In the genomic region with DNA sequence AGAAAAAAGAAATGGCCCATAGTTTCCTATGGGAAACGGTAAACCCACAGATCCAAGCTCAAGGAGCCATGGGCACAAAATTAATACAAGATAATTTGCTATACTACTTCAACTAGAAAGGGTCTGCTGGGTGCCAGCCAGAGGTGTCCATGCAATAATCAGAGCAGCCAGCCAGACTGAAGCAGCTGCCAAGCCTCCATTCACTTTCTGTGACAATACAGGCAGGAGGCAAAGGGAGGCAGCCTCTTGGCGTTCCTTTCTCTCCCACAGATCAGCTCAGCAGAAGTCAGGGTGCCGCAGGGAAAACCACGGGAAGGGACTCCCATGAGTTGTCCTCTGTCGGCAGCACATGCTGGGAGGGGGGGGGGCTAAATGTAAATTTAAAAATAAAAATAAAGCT, we compare ENCODE assay signal across 9 mouse cellular contexts. TPM values are rescaled to one million over a fixed set of nuclear protein-coding genes. Genes with fewer than 3 reads are reported as not detected.
A peak's percentile ranks its signal among the peaks of the same experiment; 100 is the strongest.
DNase-seq lines count a peak whose midpoint lies in the region; ATAC-seq and TF ChIP-seq lines count a peak whose summit lies in the region.
"Had no signal": no experiment of that assay in that cellular context is flagged by ENCODE, and none has a peak within 500 bp of the region (broad histone marks: within the 10 kb centered on the region; RNA-seq: fewer than 3 reads in every experiment).

No protein-coding gene starts in this region.

- no peaks in the 10 kb centered on the region for H3K36me3 ChIP-seq in heart, embryonic 15.5 days
- H3K36me3 ChIP-seq in heart, embryonic 12.5 days = no peaks in the 10 kb centered on the region
- H3K36me3 ChIP-seq in forebrain, embryonic 14.5 days (ENCODE audit: control insufficient read depth, insufficient read depth, low read length) = no peaks in the 10 kb centered on the region

- DNase-seq in lung, adult 2 months = peak; percentile 18
- no peak for DNase-seq in lung, postnatal 25 days (ENCODE audit: low spot score)
- peak; percentile 85 for DNase-seq in forebrain, embryonic 14.5 days (ENCODE audit: low spot score)
- peak; percentile 64 for DNase-seq in lung, postnatal 36 days
- no peak for DNase-seq in gastrocnemius, adult 18-20 months (ENCODE audit: low spot score)
- no peak for DNase-seq in natural killer cell, adult 2 months (ENCODE audit: low spot score in 2 of 2)
- DNase-seq: cerebellum, adult 9-10 months had no signal

- ATAC-seq in heart, embryonic 15.5 days (replicated peaks; ENCODE audit: insufficient number of reproducible peaks, insufficient read depth, low FRiP score, low read depth) = peak; percentile 44; the same call in 1 of the 2 replicates
- ATAC-seq in heart, embryonic 12.5 days (ENCODE audit: insufficient number of reproducible peaks, low FRiP score) = no peak
- ATAC-seq in forebrain, embryonic 14.5 days = peak; percentile 80

- H3K27ac ChIP-seq in heart, embryonic 15.5 days = peak overlapping the region; percentile 32
- H3K27ac ChIP-seq in heart, embryonic 12.5 days (ENCODE audit: poor library complexity, severe bottlenecking) = no peak overlapping the region
- H3K27ac ChIP-seq in forebrain, embryonic 14.5 days (ENCODE audit: low read depth, low read length) = no peak overlapping the region

- H3K27me3 ChIP-seq in heart, embryonic 15.5 days = no peaks in the 10 kb centered on the region
- H3K27me3 ChIP-seq in heart, embryonic 12.5 days (replicated peaks) = no peaks in the 10 kb centered on the region
- H3K27me3 ChIP-seq in forebrain, embryonic 14.5 days (replicated peaks; ENCODE audit: control insufficient read depth, insufficient read depth, low read length) = no peaks in the 10 kb centered on the region

- 36% methylated on average over 5 of the region's 5 CpGs for WGBS in heart, embryonic 15.5 days
- WGBS in heart, embryonic 12.5 days = 58% methylated on average over 5 of the region's 5 CpGs
- 34% methylated on average over 5 of the region's 5 CpGs for WGBS in lung, adult 2 months
- 11% methylated on average over 5 of the region's 5 CpGs for WGBS in forebrain, embryonic 14.5 days

- TF ChIP-seq POLR2A in lung, adult 2 months (IDR thresholded peaks at IDR 0.05; ENCODE audit: borderline replicate concordance, extremely low read depth, low read depth, low read length) = no peak

- H3K4me1 ChIP-seq in heart, embryonic 15.5 days (replicated peaks) = peaks cover 18% of the 10 kb centered on the region
- peaks cover 6% of the 10 kb centered on the region for H3K4me1 ChIP-seq in heart, embryonic 12.5 days (replicated peaks)
- H3K4me1 ChIP-seq in lung, adult 2 months (ENCODE audit: control insufficient read depth, insufficient read depth, low read length) = peaks cover 3% of the 10 kb centered on the region
- H3K4me1 ChIP-seq in forebrain, embryonic 14.5 days (ENCODE audit: control insufficient read depth, insufficient read depth, low read length) = peaks cover 3% of the 10 kb centered on the region; the same call in 1 of the 2 replicates

- TF ChIP-seq CTCF in lung, adult 2 months (IDR thresholded peaks at IDR 0.05; ENCODE audit: insufficient read depth, low read length) = no peak

- no peaks in the 10 kb centered on the region for H3K9me3 ChIP-seq in heart, embryonic 15.5 days (replicated peaks)
- H3K9me3 ChIP-seq in heart, embryonic 12.5 days (replicated peaks) = no peaks in the 10 kb centered on the region; the same call in 1 of the 2 replicates
- no peaks in the 10 kb centered on the region for H3K9me3 ChIP-seq in forebrain, embryonic 14.5 days (replicated peaks; ENCODE audit: control insufficient read depth, low read length)

- H3K9ac ChIP-seq in heart, embryonic 15.5 days = no peak overlapping the region
- H3K9ac ChIP-seq in heart, embryonic 12.5 days = no peak overlapping the region; the same call in 1 of the 2 replicates
- H3K9ac ChIP-seq in forebrain, embryonic 14.5 days (ENCODE audit: low read length) = no peak overlapping the region

- H3K4me3 ChIP-seq in heart, embryonic 15.5 days = no peak overlapping the region
- H3K4me3 ChIP-seq in heart, embryonic 12.5 days = no peak overlapping the region
- H3K4me3 ChIP-seq in lung, adult 2 months (replicated peaks; ENCODE audit: extremely low read depth, low read depth, low read length) = no peak overlapping the region
- no peak overlapping the region for H3K4me3 ChIP-seq in forebrain, embryonic 14.5 days (ENCODE audit: low read depth, low read length)

- H3K4me2 ChIP-seq in heart, embryonic 15.5 days = peak overlapping the region; percentile 12; the same call in 1 of the 2 replicates
- no peak overlapping the region for H3K4me2 ChIP-seq in heart, embryonic 12.5 days
- H3K4me2 ChIP-seq in forebrain, embryonic 14.5 days (ENCODE audit: low read length) = no peak overlapping the region

RNA-seq across cellular contexts. Expression of a gene that starts 26.1 kb away (rescaled TPM):
- polyA plus RNA-seq in heart, embryonic 15.5 days (2015; fragmentation: Nextera tagmentation; extraction: Ambion mirVana) = 32.7 and 43.0 TPM in 2 replicates
- 40.0 and 40.1 TPM in 2 replicates for polyA plus RNA-seq in heart, embryonic 12.5 days (2016; fragmentation: Nextera tagmentation; extraction: Ambion mirVana)
- polyA plus RNA-seq in lung, adult 2 months (2012; rRNA removed) = 25.0 and 29.7 TPM in 2 replicates
- 40.4 and 45.6 TPM in 2 replicates for polyA plus RNA-seq in forebrain, embryonic 14.5 days (2014; fragmentation: Nextera tagmentation; extraction: Ambion mirVana)
- total RNA-seq in gastrocnemius, adult 18-20 months (2021) = 10 to 100 TPM in 1 of 2 experiments, 1 to 10 TPM in 1; 9.8 to 12.2 TPM

RNA-seq across cellular contexts. Expression of a gene that starts 53.0 kb away (rescaled TPM):
- 57.9 and 58.9 TPM in 2 replicates for polyA plus RNA-seq in heart, embryonic 15.5 days (2015; fragmentation: Nextera tagmentation; extraction: Ambion mirVana)
- 40.1 and 42.6 TPM in 2 replicates for polyA plus RNA-seq in heart, embryonic 12.5 days (2016; fragmentation: Nextera tagmentation; extraction: Ambion mirVana)
- 46.5 and 53.1 TPM in 2 replicates for polyA plus RNA-seq in lung, adult 2 months (2012; rRNA removed)
- 7.7 and 10.5 TPM in 2 replicates for polyA plus RNA-seq in forebrain, embryonic 14.5 days (2014; fragmentation: Nextera tagmentation; extraction: Ambion mirVana)
- 1 to 10 TPM; 4.2 to 6.6 TPM for total RNA-seq in gastrocnemius, adult 18-20 months (2021)

Comparison
In these comparisons a context has a peak if more than half of its experiments do, and no peak if none do; other contexts are left out.
1. DNase-seq: peak in lung, adult 2 months (single experiment), forebrain, embryonic 14.5 days (single experiment) and lung, postnatal 36 days (single experiment); none in lung, postnatal 25 days (single experiment), gastrocnemius, adult 18-20 months (single experiment) and natural killer cell, adult 2 months (0 of 2).